Mouse (Mus musculus) bone marrow macrophage, adult 2 months (primary cell): ENCODE results near the gene Nptxr. TPM values are rescaled to one million over a fixed set of nuclear protein-coding genes. Genes with fewer than 3 reads are reported as not detected.

ENCODE experiments used
- H3K27ac ChIP-seq: 2 replicates; pipeline ENCODE4 v1.5.1; 2012; ENCODE audit warnings: low read depth, low read length; ENCODE audit not compliant: insufficient read depth
- H3K4me1 ChIP-seq: 2 replicates; pipeline ENCODE4 v1.6.1; 2012; ENCODE audit warnings: low read length; ENCODE audit not compliant: control insufficient read depth, insufficient read depth
- H3K4me3 ChIP-seq: 2 replicates; pipeline ENCODE4 v1.5.1; 2012; ENCODE audit warnings: mild to moderate bottlenecking, low read length, moderate library complexity; ENCODE audit not compliant: insufficient read depth
- CTCF ChIP-seq: IDR thresholded peaks from 2 replicates; pipeline ENCODE4 v1.5.1; 2012; ENCODE audit warnings: low read depth, mild to moderate bottlenecking, low read length, moderate library complexity
- POLR2A ChIP-seq: IDR thresholded peaks from 2 replicates; pipeline ENCODE4 v1.6.1; 2012; ENCODE audit warnings: mild to moderate bottlenecking, low read depth, low read length, borderline replicate concordance
- polyA plus RNA-seq: library from polyadenylated mRNA; stranded (reverse); fragments of >200 nt; gene quantifications from 2 replicates; pipeline ENCODE4 v1.2.4, GENCODE M21; 2012; ENCODE audit not compliant: missing spikeins, insufficient read depth, insufficient read length

Nptxr gene
- polyA plus RNA-seq, 1 experiment, result 4.5 TPM

DNA sequence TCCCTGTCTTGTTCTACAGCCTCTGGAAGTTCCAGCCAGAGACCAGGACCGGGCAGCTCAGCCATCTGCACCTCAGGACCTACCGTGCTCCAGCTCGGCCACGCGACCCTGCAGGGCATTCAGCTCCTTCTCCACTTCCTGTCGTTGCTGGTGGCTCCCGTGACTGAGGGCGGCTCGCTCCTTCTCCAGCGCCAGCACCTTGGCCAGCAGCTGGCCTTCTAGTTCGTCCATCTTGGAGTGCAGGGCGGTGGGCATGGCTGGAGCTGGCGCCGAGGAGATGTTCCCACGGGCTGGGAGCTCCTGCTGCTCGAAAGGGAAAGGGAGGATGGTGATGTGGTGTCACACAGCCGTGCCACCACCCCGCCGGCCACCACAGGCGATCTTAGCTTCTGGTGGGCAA is 10.4 kb downstream of the Nptxr start:
- TF ChIP-seq POLR2A, result no peak
- TF ChIP-seq CTCF, result no peak
- Histone ChIP-seq H3K4me3 (no peak overlapping the region), H3K27ac (no peak overlapping the region), H3K4me1 (no peaks in the 10 kb centered on the region)

DNA sequence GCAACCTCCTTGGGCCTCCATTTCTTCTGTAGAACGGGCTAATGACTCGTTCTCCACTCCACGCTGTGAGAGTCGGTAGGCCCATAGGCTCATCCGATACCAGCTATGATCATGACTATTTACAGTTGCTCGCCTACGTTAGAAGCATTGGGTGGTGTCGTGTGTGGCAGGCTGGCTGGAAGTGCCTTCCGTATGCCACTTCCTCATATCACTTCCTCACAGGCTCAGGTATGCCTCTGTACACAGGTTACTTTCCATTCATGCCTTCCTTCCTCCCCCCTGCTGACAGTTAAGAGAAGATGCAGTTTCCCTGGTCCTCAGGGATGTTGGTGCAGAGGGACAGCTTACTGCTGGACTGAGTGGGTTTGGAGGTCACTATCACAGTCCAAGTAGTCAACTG is 11.5 kb downstream of the Nptxr start:
- H3K27ac ChIP-seq, result no peak overlapping the region
- no peak for TF ChIP-seq POLR2A
- TF ChIP-seq CTCF, result no peak
- no peaks in the 10 kb centered on the region for H3K4me1 ChIP-seq
- no peak overlapping the region for H3K4me3 ChIP-seq

DNA sequence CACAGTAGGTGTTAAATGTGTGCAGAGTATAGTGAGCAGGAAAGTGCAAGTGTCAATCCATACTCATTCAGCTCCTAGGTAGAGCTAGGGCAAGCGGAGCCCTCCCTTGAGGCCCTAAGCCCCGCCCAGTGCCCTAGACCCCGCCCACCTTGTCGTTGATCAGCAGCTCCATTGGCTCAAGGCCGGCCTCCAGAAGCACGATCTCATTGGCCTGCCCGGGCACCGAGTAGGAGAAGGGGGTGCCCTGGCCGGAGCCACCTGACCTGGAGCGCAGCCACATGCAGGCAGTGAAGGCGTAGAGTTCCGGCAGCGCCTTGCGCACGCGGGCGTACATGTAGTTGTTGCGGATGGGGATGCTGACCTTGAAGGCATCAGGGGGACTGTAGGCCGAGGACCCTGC is 12.1 kb downstream of the Nptxr start:
- Histone ChIP-seq H3K4me1 (no peaks in the 10 kb centered on the region), H3K4me3 (no peak overlapping the region), H3K27ac (no peak overlapping the region)
- no peak for TF ChIP-seq CTCF
- no peak for TF ChIP-seq POLR2A

DNA sequence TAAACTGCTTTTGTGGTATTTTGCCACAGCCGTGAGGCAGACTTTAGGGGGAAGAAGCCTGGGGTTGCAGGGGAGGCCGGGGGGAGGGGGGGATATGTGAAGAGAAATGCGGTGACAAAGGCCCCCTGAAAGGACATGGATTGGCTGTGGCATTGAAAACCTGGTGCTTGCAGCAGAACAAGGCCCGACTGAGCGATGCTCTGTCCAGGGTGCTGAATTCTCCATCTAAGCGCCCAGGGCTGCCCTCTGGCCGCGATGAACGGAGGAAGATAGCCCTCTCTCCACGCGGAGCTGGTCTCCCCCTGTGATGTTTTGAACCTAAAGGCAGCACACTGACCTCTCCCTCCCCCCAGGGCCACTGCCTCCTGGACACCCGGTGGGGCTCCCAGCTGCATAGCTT is 13.1 kb downstream of the Nptxr start:
- TF ChIP-seq CTCF (no peak), POLR2A (no peak)
- H3K4me1 ChIP-seq, result no peaks in the 10 kb centered on the region
- no peak overlapping the region for H3K4me3 ChIP-seq
- H3K27ac ChIP-seq, result no peak overlapping the region

DNA sequence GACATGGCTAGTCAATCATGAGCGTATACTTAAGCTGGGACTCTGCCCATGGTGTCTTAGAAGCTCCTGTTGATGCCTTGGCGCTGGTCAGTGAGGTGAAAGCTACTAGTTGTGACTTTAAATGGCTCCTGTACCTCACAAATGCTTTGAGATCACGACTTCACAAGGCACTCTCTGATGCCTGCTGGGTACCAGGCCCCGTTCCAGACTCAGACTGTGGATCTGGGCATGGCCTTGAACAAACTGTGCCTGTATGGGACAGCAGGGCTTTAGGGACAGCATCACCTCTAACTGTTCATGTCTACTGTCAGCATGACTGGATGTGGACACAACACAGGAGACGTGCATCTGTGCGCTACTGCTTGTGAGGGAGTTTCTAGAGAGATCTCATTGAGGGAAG is 13.7 kb downstream of the Nptxr start:
- no peaks in the 10 kb centered on the region for H3K4me1 ChIP-seq
- TF ChIP-seq CTCF, result no peak
- TF ChIP-seq POLR2A, result no peak
- no peak overlapping the region for H3K4me3 ChIP-seq
- no peak overlapping the region for H3K27ac ChIP-seq

DNA sequence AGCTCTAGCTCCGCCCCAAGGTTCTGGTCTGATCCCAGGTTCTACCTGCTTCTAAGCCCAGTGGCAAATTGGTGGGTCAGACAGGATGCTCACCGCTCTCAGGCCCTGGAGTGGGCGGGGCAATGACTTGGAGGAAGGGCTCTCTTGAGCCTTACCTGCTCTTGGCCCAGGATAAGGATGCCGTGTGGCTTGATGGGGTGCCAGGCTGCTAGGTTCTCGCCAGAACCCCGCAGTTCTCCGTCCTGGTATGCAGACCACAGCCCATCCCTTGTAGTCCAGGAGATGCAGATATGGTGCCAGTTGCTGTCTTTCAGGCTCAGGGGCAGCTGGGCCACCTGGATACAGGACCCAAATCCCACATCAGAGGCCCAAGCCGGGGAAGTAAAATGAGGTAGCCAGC is 14.5 kb downstream of the Nptxr start:
- Histone ChIP-seq H3K27ac (no peak overlapping the region), H3K4me3 (no peak overlapping the region), H3K4me1 (no peaks in the 10 kb centered on the region)
- TF ChIP-seq CTCF (no peak), POLR2A (no peak)

DNA sequence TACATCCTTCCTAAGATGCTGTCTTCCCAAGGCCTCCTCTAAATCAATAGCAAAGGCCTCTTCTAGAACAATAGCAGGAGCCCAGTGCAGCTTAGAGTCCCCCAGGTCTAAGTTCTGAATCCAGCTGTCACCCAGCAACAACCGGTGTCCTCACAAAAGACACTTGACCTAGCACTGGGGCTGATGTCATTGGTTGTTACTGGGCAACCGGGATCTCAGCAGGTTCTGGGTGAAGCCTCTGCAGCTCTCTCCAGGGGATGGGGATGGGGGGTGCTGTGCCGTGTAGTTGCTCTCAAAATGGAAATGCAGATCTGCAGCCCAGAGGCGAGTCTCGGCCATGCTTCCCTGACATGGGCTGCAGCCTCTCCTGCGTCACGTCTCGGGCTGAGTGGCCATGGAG is 16.8 kb downstream of the Nptxr start:
- Histone ChIP-seq H3K4me3 (no peak overlapping the region), H3K27ac (no peak overlapping the region), H3K4me1 (no peaks in the 10 kb centered on the region)
- TF ChIP-seq CTCF (no peak), POLR2A (no peak)

DNA sequence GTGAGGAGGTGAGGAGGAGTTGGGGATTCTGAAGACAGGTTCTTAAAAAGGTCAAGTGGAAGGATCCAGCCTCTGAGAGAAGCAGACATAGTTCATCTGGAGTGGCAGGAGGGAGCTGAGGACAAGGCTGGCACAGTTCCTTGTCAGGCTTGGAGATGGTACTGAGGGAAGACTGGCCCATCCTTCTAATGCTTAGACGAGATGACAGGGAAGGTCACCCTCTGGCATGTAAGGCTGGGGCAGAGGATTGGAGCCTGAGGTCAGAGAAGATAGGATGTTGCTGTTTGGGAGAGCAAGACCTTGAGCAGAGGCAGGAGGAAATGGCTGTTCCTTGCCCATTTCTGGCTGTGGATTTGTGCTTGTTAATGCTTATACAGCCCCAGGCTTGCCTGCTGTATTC is 19.5 kb downstream of the Nptxr start:
- no peaks in the 10 kb centered on the region for H3K4me1 ChIP-seq
- H3K4me3 ChIP-seq, result no peak overlapping the region
- H3K27ac ChIP-seq, result no peak overlapping the region
- no peak for TF ChIP-seq CTCF
- TF ChIP-seq POLR2A, result no peak

DNA sequence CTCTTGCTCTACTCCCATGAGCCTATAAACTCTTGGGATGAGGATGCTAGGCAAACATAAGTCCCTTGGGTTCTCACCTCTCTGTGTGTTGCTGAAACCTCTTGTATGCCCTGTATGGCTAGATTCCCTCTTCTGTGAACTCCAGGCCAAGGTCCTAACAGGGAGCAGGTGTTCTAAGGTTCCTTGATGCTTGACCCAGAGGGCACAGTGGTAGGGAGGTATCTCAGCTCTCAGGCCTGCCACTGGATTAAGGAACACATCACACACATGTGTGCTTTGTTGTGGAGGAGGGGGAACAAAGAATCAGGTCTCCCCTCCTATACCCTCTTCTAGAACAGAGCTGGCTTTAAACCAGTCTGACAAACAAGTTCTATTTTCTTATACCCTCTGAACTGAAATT is 26.8 kb downstream of the Nptxr start, which contains the start of gene Dnal4:
TSS of gene Dnal4 (minus strand) at position 101 of the 400 bp plus-strand sequence.
- Histone ChIP-seq H3K4me3 (no peak within 1 kb of the TSS), H3K27ac (no peak within 1 kb of the TSS), H3K4me1 (peaks cover 11% of the 10 kb centered on the region)
- TF ChIP-seq CTCF, result no peak
- TF ChIP-seq POLR2A, result no peak

DNA sequence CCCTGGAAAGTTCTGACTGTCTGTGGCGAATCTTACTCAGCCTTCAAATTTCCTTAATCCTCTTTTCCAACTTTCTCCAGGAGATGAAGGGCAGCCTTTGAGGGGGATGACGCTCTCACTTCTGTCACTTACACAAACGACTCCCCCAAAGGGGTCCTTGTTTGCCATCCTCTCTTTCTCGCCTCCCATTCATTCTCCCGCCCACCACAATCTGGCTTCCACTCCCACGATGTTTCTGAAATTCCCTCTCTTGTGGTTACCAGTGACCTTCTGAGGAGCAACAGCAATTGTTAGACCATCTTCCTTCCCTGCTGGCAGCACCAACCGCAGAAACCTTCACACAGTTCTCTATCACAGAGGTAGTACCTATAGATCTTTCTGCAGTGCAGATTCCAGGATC is 28.9 kb downstream of the Nptxr start:
- H3K4me1 ChIP-seq, result peaks cover 17% of the 10 kb centered on the region
- TF ChIP-seq CTCF, result no peak
- TF ChIP-seq POLR2A, result no peak
- H3K27ac ChIP-seq, result no peak overlapping the region
- H3K4me3 ChIP-seq, result no peak overlapping the region
